Mouse (Mus musculus) testis, adult 2 months (tissue): ENCODE data around the gene Adamts9.

ENCODE experiments used
- CTCF ChIP-seq: fragments of 200-500 bp; IDR thresholded peaks from 2 replicates; pipeline ENCODE4 v1.5.1; 2012; ENCODE audit warnings: low read depth, mild to moderate bottlenecking, inconsistent platforms, low read length, moderate library complexity; ENCODE audit not compliant: control insufficient read depth, insufficient read depth, insufficient replicate concordance
- POLR2A ChIP-seq: fragments of 200-500 bp; IDR thresholded peaks from 2 replicates; pipeline ENCODE4 v1.6.1; 2012; ENCODE audit warnings: low read depth, mild to moderate bottlenecking, inconsistent platforms, low read length, moderate library complexity; ENCODE audit not compliant: control insufficient read depth

DNA sequence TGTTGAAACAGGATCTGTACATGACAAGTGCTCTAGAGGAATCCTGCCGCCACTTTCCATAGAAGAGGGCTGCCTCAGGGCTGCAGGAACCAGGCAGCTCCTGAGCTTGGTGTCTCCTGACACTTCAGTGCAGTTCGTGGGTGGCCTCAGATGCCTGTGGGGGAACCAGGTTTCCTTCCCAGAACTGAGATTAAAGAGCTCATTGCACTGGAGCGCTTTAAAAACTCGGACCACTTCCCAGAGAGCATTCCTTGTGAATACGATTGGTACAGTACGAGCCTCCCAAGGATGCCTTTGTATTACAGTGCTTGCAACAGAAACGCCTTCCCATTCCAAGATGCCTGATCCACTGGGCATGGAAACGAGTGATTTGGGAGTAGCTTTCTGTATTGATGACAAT is 18.8 kb downstream of the Adamts9 start:
- no peak for TF ChIP-seq CTCF
- TF ChIP-seq POLR2A = no peak
